Mouse (Mus musculus) heart, postnatal 0 days (tissue): ENCODE results near the gene Ddx39b.
A peak's percentile ranks its signal among the peaks of the same experiment; 100 is the strongest.

Source experiments
- CTCF ChIP-seq: IDR thresholded peaks from 2 replicates; pipeline ENCODE4 v1.5.1; 2016; ENCODE audit warnings: antibody characterized with exemption, control low read depth, low read depth
- EP300 ChIP-seq: IDR thresholded peaks from 2 replicates; pipeline ENCODE4 v1.6.1; 2016; ENCODE audit warnings: antibody characterized with exemption, low read depth

GRCm38 (mm10) chr17:35274770-35275169 lies 33.2 kb downstream of the Ddx39b start:
- TF ChIP-seq CTCF: peak; percentile 93
- TF ChIP-seq EP300: no peak
